Comparison of ENCODE assay signal across 8 mouse cellular contexts in the genomic region with DNA sequence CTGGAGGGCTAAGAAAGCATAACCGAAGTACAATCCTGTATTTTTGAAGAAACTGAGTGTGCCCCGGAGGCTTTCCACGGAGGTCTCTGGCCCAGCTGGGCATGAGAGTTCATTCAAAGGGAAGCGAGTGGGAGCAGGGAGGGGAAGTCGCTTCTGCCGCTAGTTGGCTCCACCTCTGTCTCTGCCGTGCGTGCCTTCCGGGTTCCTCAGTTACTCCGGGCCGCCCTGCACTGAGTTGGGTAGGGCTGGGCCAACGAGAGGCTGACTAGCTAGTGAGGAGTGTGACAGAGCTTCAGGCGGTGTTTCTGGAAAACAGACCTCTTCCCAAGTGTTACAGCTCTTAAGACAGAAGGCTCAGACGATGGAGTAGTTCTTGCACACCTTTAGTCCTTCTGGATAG. TPM values are rescaled to one million over a fixed set of nuclear protein-coding genes. Genes with fewer than 3 reads are reported as not detected.
DNase-seq lines count a peak whose midpoint lies in the region; ATAC-seq and TF ChIP-seq lines count a peak whose summit lies in the region.

No protein-coding gene starts in this region.

- no peak overlapping the region for H3K27ac ChIP-seq in heart, embryonic 12.5 days (ENCODE audit: poor library complexity, severe bottlenecking)
- H3K27ac ChIP-seq in liver, adult 2 months (replicated peaks; ENCODE audit: insufficient read depth, low read depth, low read length): no peak overlapping the region
- no peak overlapping the region for H3K27ac ChIP-seq in neural tube, embryonic 12.5 days

- H3K4me2 ChIP-seq in heart, embryonic 12.5 days: peak overlapping the region; percentile 39
- H3K4me2 ChIP-seq in neural tube, embryonic 12.5 days (replicated peaks): peak overlapping the region; percentile 9; the same call in 1 of the 2 replicates

- H3K79me2 ChIP-seq in liver, adult 2 months (ENCODE audit: control insufficient read depth, insufficient read depth, low read length): no peaks in the 10 kb centered on the region; the same call in 1 of the 2 replicates

- no peaks in the 10 kb centered on the region for H3K9me3 ChIP-seq in heart, embryonic 12.5 days (replicated peaks)
- H3K9me3 ChIP-seq in neural tube, embryonic 12.5 days: no peaks in the 10 kb centered on the region

- H3K4me1 ChIP-seq in heart, embryonic 12.5 days (replicated peaks): peaks cover 8% of the 10 kb centered on the region
- peaks cover 4% of the 10 kb centered on the region; the same call in 1 of the 2 replicates for H3K4me1 ChIP-seq in liver, adult 2 months (ENCODE audit: control insufficient read depth, insufficient read depth, low read length)
- peaks cover 5% of the 10 kb centered on the region for H3K4me1 ChIP-seq in neural tube, embryonic 12.5 days

- intact Hi-C loops in left cerebral cortex, postnatal 36 days (cut with DNase I): no loop called here

- TF ChIP-seq CTCF in liver, adult 2 months (IDR thresholded peaks at IDR 0.05; ENCODE audit: low read depth, low read length): peak; percentile 54

- DNase-seq in layer of hippocampus, adult 11-12 months (ENCODE audit: low spot score): peak; percentile 35
- no peak for DNase-seq in layer of hippocampus, adult 9-11 months
- peak; percentile 28 for DNase-seq in adrenal gland, postnatal 25 days
- DNase-seq in liver, adult 2 months (ENCODE audit: extremely low read depth, low read depth, low spot score): no peak
- no peak for DNase-seq in left cerebral cortex, postnatal 36 days (ENCODE audit: low spot score in 2 of 2)
- DNase-seq in left cerebral cortex, adult 9 months (ENCODE audit: low spot score in 2 of 2): no peak

- TF ChIP-seq POLR2A in liver, adult 2 months (IDR thresholded peaks at IDR 0.05; ENCODE audit: extremely low read depth, insufficient read depth, low read length): no peak

- no peak overlapping the region; the same call in 1 of the 2 replicates for H3K4me3 ChIP-seq in heart, embryonic 12.5 days
- no peak overlapping the region for H3K4me3 ChIP-seq in liver, adult 2 months (ENCODE audit: insufficient read depth, low read depth, low read length)
- no peak overlapping the region for H3K4me3 ChIP-seq in neural tube, embryonic 12.5 days

- H3K27me3 ChIP-seq in heart, embryonic 12.5 days (replicated peaks): 0 out of 2 replicates have a peak, but pooled peaks cover 5% of the 10 kb centered on the region
- no peaks in the 10 kb centered on the region for H3K27me3 ChIP-seq in liver, adult 2 months (ENCODE audit: control insufficient read depth, insufficient read depth, low read length)
- H3K27me3 ChIP-seq in neural tube, embryonic 12.5 days (replicated peaks): no peaks in the 10 kb centered on the region

- no peaks in the 10 kb centered on the region for H3K36me3 ChIP-seq in heart, embryonic 12.5 days
- no peaks in the 10 kb centered on the region for H3K36me3 ChIP-seq in liver, adult 2 months (ENCODE audit: control insufficient read depth, insufficient read depth, low read length)
- no peaks in the 10 kb centered on the region for H3K36me3 ChIP-seq in neural tube, embryonic 12.5 days

- ATAC-seq in heart, embryonic 12.5 days (ENCODE audit: insufficient number of reproducible peaks, low FRiP score): no peak
- ATAC-seq in neural tube, embryonic 12.5 days (ENCODE audit: low FRiP score, low read depth): no peak

- no peak overlapping the region for H3K9ac ChIP-seq in heart, embryonic 12.5 days
- no peak overlapping the region for H3K9ac ChIP-seq in liver, adult 2 months (ENCODE audit: low read depth, low read length)
- H3K9ac ChIP-seq in neural tube, embryonic 12.5 days: no peak overlapping the region

- WGBS in heart, embryonic 12.5 days: 19% methylated on average over 14 of the region's 14 CpGs
- WGBS in liver, adult 2 months: 24% methylated on average over 14 of the region's 14 CpGs
- 24% methylated on average over 14 of the region's 14 CpGs for WGBS in neural tube, embryonic 12.5 days

RNA-seq across cellular contexts. Expression of a gene that starts 3.9 kb away (rescaled TPM):
- total RNA-seq in adrenal gland, postnatal 25 days (2021): 52.9 and 53.1 TPM in 2 replicates
- polyA plus RNA-seq in heart, embryonic 12.5 days (2016; fragmentation: Nextera tagmentation; extraction: Ambion mirVana): 110 and 111 TPM in 2 replicates
- total RNA-seq in liver, adult 2 months (2014; rRNA removed): 67.5 and 68.2 TPM in 2 replicates
- 25.0 and 28.5 TPM in 2 replicates for polyA plus RNA-seq in liver, adult 2 months (2012; rRNA removed)
- polyA plus RNA-seq in neural tube, embryonic 12.5 days (2016; fragmentation: Nextera tagmentation; extraction: Ambion mirVana): 109 and 111 TPM in 2 replicates
- total RNA-seq in left cerebral cortex, postnatal 36 days (2021): 10 to 100 TPM; 38.2 to 39.1 TPM

RNA-seq across cellular contexts. Expression of a gene that starts 14.9 kb away (rescaled TPM):
- 23.2 and 23.6 TPM in 2 replicates for total RNA-seq in adrenal gland, postnatal 25 days (2021)
- polyA plus RNA-seq in heart, embryonic 12.5 days (2016; fragmentation: Nextera tagmentation; extraction: Ambion mirVana): 28.8 and 29.2 TPM in 2 replicates
- total RNA-seq in liver, adult 2 months (2014; rRNA removed): 19.3 and 22.5 TPM in 2 replicates
- 6.2 and 7.2 TPM in 2 replicates for polyA plus RNA-seq in liver, adult 2 months (2012; rRNA removed)
- polyA plus RNA-seq in neural tube, embryonic 12.5 days (2016; fragmentation: Nextera tagmentation; extraction: Ambion mirVana): 41.4 and 43.2 TPM in 2 replicates
- total RNA-seq in left cerebral cortex, postnatal 36 days (2021): 10 to 100 TPM; 22.8 to 25.1 TPM

RNA-seq across cellular contexts. Expression of a gene that starts 15.5 kb away (rescaled TPM):
- total RNA-seq in adrenal gland, postnatal 25 days (2021): 128 and 148 TPM in 2 replicates
- 12.5 and 14.2 TPM in 2 replicates for polyA plus RNA-seq in heart, embryonic 12.5 days (2016; fragmentation: Nextera tagmentation; extraction: Ambion mirVana)
- total RNA-seq in liver, adult 2 months (2014; rRNA removed): 0.47 and 0.65 TPM in 2 replicates
- 0.01 TPM in 1 of 2 replicates, not detected in the other for polyA plus RNA-seq in liver, adult 2 months (2012; rRNA removed)
- 8.0 and 8.1 TPM in 2 replicates for polyA plus RNA-seq in neural tube, embryonic 12.5 days (2016; fragmentation: Nextera tagmentation; extraction: Ambion mirVana)
- 100 to 1,000 TPM; 277 to 316 TPM for total RNA-seq in left cerebral cortex, postnatal 36 days (2021)

RNA-seq across cellular contexts. Expression of a gene that starts 18.4 kb away (rescaled TPM):
- 91.1 and 91.6 TPM in 2 replicates for total RNA-seq in adrenal gland, postnatal 25 days (2021)
- polyA plus RNA-seq in heart, embryonic 12.5 days (2016; fragmentation: Nextera tagmentation; extraction: Ambion mirVana): 38.7 and 39.5 TPM in 2 replicates
- 38.1 and 40.7 TPM in 2 replicates for total RNA-seq in liver, adult 2 months (2014; rRNA removed)
- 18.3 and 21.0 TPM in 2 replicates for polyA plus RNA-seq in liver, adult 2 months (2012; rRNA removed)
- 57.6 and 64.9 TPM in 2 replicates for polyA plus RNA-seq in neural tube, embryonic 12.5 days (2016; fragmentation: Nextera tagmentation; extraction: Ambion mirVana)
- total RNA-seq in left cerebral cortex, postnatal 36 days (2021): 10 to 100 TPM; 72.3 to 88.7 TPM

RNA-seq across cellular contexts. Expression of a gene that starts 34.6 kb away (rescaled TPM):
- total RNA-seq in adrenal gland, postnatal 25 days (2021): 0.57 and 1.1 TPM in 2 replicates
- polyA plus RNA-seq in heart, embryonic 12.5 days (2016; fragmentation: Nextera tagmentation; extraction: Ambion mirVana): 0.95 and 1.9 TPM in 2 replicates
- 0.07 and 0.09 TPM in 2 replicates for total RNA-seq in liver, adult 2 months (2014; rRNA removed)
- polyA plus RNA-seq in liver, adult 2 months (2012; rRNA removed): 0.09 TPM in 1 of 2 replicates, not detected in the other
- 2.0 and 2.2 TPM in 2 replicates for polyA plus RNA-seq in neural tube, embryonic 12.5 days (2016; fragmentation: Nextera tagmentation; extraction: Ambion mirVana)
- under 1 TPM; 0.79 to 0.94 TPM for total RNA-seq in left cerebral cortex, postnatal 36 days (2021)

Comparison
In these comparisons a context has a peak if more than half of its experiments do, and no peak if none do; other contexts are left out.
1. DNase-seq: peak in layer of hippocampus, adult 11-12 months (single experiment) and adrenal gland, postnatal 25 days (single experiment); none in layer of hippocampus, adult 9-11 months (single experiment), liver, adult 2 months (single experiment), left cerebral cortex, postnatal 36 days (0 of 2) and left cerebral cortex, adult 9 months (0 of 2).
2. RNA of a gene that starts 15.5 kb away (total RNA-seq): 277 to 316 TPM in left cerebral cortex, postnatal 36 days and 128 to 148 TPM in adrenal gland, postnatal 25 days; 0.47 to 0.65 TPM in liver, adult 2 months; every median in the first group is over 10 times any median in the second.